Mouse (Mus musculus): Measurements from ENCODE around the gene Cyp3a44.
"Not testable (repeated sequence)": the region's sequence is repeated elsewhere in the genome, so short reads cannot be mapped to it uniquely, and the experiment has no call there.

Cyp3a44 gene

DNA sequence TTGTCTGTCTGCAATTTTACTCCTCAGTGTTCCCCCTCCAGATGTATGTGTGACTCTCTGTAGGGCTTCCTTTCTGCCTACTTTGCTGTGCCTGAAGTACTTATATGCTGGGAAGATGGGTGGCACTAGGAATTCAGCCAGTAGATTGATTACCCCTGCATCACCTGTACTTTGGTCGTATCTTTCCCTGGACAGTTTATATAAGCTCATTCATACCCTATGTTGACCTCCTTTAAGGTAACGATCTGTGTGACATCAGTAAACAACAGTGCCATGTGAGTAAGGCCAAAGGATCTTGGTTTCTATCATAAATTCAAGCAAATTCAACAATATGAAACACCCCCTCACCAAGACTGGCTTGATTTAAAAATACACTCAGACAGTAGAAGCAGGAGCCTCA, at the start of gene Cyp3a44:
Gene Cyp3a44, minus strand, starts transcription at position 79 of the 400 bp plus-strand sequence.
- not testable (repeated sequence) for DNase-seq

DNA sequence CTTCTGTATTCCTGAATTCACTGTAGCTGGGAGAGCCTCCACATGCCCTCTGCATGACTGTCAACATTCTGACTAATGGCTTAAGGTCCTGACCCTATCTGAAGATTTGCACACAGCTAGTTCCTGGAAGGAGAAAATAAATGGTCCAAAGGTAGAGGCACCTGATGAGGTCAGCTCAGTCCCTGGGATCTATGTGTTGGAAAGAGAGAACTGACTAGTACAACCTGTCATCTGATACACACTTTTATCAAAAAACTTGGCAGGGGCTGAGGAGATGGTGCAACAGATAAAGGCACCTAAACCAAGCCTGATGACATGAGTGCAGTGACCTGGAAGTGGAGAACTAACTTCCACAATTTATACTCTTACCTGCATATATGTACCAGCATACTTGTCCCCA, 5.4 kb downstream of the Cyp3a44 start:
- DNase-seq = not testable (repeated sequence)

DNA sequence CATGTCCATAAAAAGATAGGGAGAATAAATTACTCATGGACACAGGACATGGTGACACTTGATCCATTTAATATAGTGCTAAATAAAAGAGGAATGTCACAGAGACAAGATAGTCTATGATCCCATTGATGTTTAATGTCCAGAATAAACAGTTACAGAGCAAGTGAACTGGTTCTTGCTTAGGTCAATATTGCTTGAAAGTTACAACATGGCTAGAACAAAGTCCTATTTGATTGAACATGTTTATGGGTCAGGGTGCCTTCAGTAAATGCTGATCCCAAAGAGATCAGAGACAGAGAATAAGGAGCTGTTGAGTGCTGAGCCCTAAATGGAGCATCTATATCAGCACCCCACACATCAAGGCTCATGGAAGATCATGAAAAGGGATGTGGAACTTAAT, 12.4 kb downstream of the Cyp3a44 start:
- DNase-seq = not testable (repeated sequence)

DNA sequence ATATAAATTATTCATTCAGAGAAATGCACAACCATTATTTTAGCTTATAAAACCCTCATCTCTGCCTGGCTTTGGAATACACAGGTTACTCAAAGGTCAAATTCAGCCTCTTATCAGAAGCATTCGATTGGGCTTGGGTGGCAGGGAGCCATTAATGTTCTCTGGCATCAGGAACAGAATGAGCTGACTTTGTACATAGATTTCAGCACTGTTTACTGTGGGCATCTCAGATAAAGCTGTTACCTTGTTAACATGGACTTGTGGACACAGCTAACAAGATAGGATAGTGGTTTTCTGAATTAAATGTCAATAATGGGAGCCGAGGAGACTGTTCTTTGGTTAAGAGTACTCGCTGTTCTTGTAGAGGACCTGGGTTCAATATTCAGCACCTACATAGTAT, 68.2 kb downstream of the Cyp3a44 start:
- not testable (repeated sequence) for DNase-seq
